Mouse (Mus musculus) layer of hippocampus, adult 2 months (tissue): ENCODE measurements around the gene Nup62. TPM values are rescaled to one million over a fixed set of nuclear protein-coding genes. Genes with fewer than 3 reads are reported as not detected.

Source experiments
- DNase-seq, 2 experiments: peaks; one replicate each; pipeline ENCODE4 v3.0.0; 2022; ENCODE audit warnings: low spot score in 2 of 2
- H3K27ac ChIP-seq: fragments of 200-600 bp; 2 replicates; pipeline ENCODE4 v1.8.1; 2022
- H3K4me3 ChIP-seq: fragments of 200-600 bp; 2 replicates; pipeline ENCODE4 v1.8.1; 2022; ENCODE audit warnings: mild to moderate bottlenecking
- CTCF ChIP-seq: fragments of 200-600 bp; conservative IDR thresholded peaks from 2 replicates; pipeline ENCODE4 v1.8.1; 2022; ENCODE audit warnings: antibody characterized with exemption, mild to moderate bottlenecking, moderate library complexity
- microRNA-seq, 2 experiments: library from miRNA; unstranded; fragments of <30 nt; microRNA quantifications; one replicate each; pipeline ENCODE4 v1.2.0; 2021
- total RNA-seq, 2 experiments: library from RNA; stranded (reverse); gene quantifications; 2 replicates each; pipeline ENCODE4 v1.2.3; 2021

Nup62 gene
- total RNA-seq, 2 experiments from 2014 or later: 29.7 to 33.2 TPM

DNA sequence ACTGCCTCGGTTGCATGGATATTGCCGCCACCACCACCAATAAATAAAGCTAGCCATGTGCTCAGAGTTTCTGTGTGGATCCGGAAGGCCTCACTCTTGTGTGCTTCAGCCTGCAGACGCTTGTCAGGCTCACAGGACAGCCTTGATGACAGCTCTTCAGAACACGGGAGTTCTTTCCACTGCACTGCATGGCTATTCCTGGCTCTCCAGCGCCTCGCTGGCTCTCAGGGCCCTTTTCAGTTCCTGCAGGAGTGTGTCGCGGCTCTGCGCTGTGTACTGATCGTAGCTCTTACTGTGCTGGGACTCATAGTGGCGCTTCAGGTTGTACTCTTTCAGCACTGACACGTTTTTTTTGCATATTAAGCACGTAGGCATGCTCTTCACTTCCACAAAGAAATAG, 61.9 kb downstream of the Nup62 start:
- Histone ChIP-seq H3K4me3 (no peak overlapping the region), H3K27ac (no peak overlapping the region)
- no peak for DNase-seq
- no peak for TF ChIP-seq CTCF

Small RNAs within 50 kb of the gene (microRNA-seq; reads per million reads assigned to microRNA genes)
- 0 reads per million in 2 experiments for gene Mir707

Other genes starting within 250 kb of the Nup62 start
- gene Napsa, start 243.7 kb upstream of the Nup62 start, total RNA-seq: not detected
- gene Kcnc3, start 225.4 kb upstream of the Nup62 start, total RNA-seq: 100 to 1,000 TPM; 184 to 186 TPM
- 10 to 100 TPM; 30.4 TPM for gene Myh14, start 145.2 kb upstream of the Nup62 start, total RNA-seq
- gene Izumo2, start 107.3 kb upstream of the Nup62 start, total RNA-seq: not detected
- gene Vrk3, start 67.7 kb upstream of the Nup62 start, total RNA-seq: 10 to 100 TPM; 31.7 to 35.4 TPM
- under 1 TPM; 0.25 to 0.44 TPM for gene Zfp473, start 65.0 kb upstream of the Nup62 start, total RNA-seq
- gene Il4i1, start 299 bp downstream of the Nup62 start, total RNA-seq: 1 to 10 TPM; 2.6 to 3.3 TPM
- gene Atf5, start 570 bp downstream of the Nup62 start, total RNA-seq: 10 to 100 TPM; 27.0 to 30.0 TPM
- 10 to 100 TPM; 76.7 to 84.3 TPM for gene Akt1s1, start 32.9 kb downstream of the Nup62 start, total RNA-seq
- 10 to 100 TPM; 69.0 to 81.3 TPM for gene Tbc1d17, start 33.0 kb downstream of the Nup62 start, total RNA-seq
- 10 to 100 TPM; 33.1 to 36.3 TPM for gene Pnkp, start 41.1 kb downstream of the Nup62 start, total RNA-seq
- 100 to 1,000 TPM; 321 to 335 TPM for gene Ptov1, start 53.7 kb downstream of the Nup62 start, total RNA-seq
- gene Med25, start 76.6 kb downstream of the Nup62 start, total RNA-seq: 100 to 1,000 TPM; 103 to 107 TPM
- gene Fuz, start 80.0 kb downstream of the Nup62 start, total RNA-seq: 10 to 100 TPM; 21.6 to 24.8 TPM
- gene Ap2a1, start 113.4 kb downstream of the Nup62 start, total RNA-seq: 100 to 1,000 TPM; 298 to 305 TPM
- gene Tsks, start 127.1 kb downstream of the Nup62 start, total RNA-seq: 1 to 10 TPM; 1.3 to 2.0 TPM
- 100 to 1,000 TPM; 138 to 140 TPM for gene Cpt1c, start 158.8 kb downstream of the Nup62 start, total RNA-seq
- gene Prmt1, start 170.5 kb downstream of the Nup62 start, total RNA-seq: 100 to 1,000 TPM; 165 to 171 TPM
- 10 to 100 TPM; 38.4 to 42.7 TPM for gene Irf3, start 181.6 kb downstream of the Nup62 start, total RNA-seq
- gene Bcl2l12, start 182.6 kb downstream of the Nup62 start, total RNA-seq: 1 to 10 TPM; 2.5 to 3.7 TPM
- gene Scaf1, start 200.3 kb downstream of the Nup62 start, total RNA-seq: 100 to 1,000 TPM; 166 to 168 TPM
- gene Rras, start 201.9 kb downstream of the Nup62 start, total RNA-seq: 10 to 100 TPM; 12.4 to 13.1 TPM
- gene Prr12, start 236.8 kb downstream of the Nup62 start, total RNA-seq: 10 to 100 TPM; 77.6 to 81.4 TPM
- 10 to 100 TPM; 54.2 to 57.7 TPM for gene Nosip, start 246.3 kb downstream of the Nup62 start, total RNA-seq
- gene Prrg2, start 246.6 kb downstream of the Nup62 start, total RNA-seq: 1 to 10 TPM; 5.7 to 8.4 TPM